Mouse (Mus musculus) CH12.LX (cell line): ENCODE measurements around the gene Wdr62. TPM values are rescaled to one million over a fixed set of nuclear protein-coding genes. Genes with fewer than 3 reads are reported as not detected.

Experiments
- polyA plus RNA-seq: library from polyadenylated mRNA; unstranded; fragments of >175 nt; gene quantifications from 2 replicates; pipeline ENCODE4 v1.2.1, GENCODE M21; 2012; ENCODE audit warnings: low read depth; ENCODE audit not compliant: insufficient read length
- total RNA-seq, 2 experiments: library from RNA; depleted of rRNA; stranded (reverse); fragments of 300-350 nt in 1 of 2; fragments of >200 nt in 1 of 2; gene quantifications; 2 replicates each; pipeline ENCODE4 v1.2.3; 2012 to 2014

The Wdr62 gene
- total and polyA plus RNA-seq, 3 experiments: 2.3 to 19.7 (median 5.3) TPM

Other genes starting within 250 kb of the Wdr62 start
Only the 20 nearest of the 26 such genes appear.
- gene Zfp382, start 158.5 kb downstream of the Wdr62 start, total RNA-seq (2012; rRNA removed): 4.7 and 5.7 TPM in 2 replicates
- gene Zfp382, start 158.5 kb downstream of the Wdr62 start, total RNA-seq (2014; rRNA removed): 3.9 and 4.7 TPM in 2 replicates
- 2.1 and 3.3 TPM in 2 replicates for gene Zfp382, start 158.5 kb downstream of the Wdr62 start, polyA plus RNA-seq
- gene Zfp146, start 110.7 kb downstream of the Wdr62 start, total RNA-seq (2012; rRNA removed): 43.1 and 45.1 TPM in 2 replicates
- gene Zfp146, start 110.7 kb downstream of the Wdr62 start, total RNA-seq (2014; rRNA removed): 44.5 and 45.0 TPM in 2 replicates
- 42.0 and 47.8 TPM in 2 replicates for gene Zfp146, start 110.7 kb downstream of the Wdr62 start, polyA plus RNA-seq
- 5.5 and 14.0 TPM in 2 replicates for gene Cox7a1, start 96.3 kb downstream of the Wdr62 start, total RNA-seq (2012; rRNA removed)
- 9.9 and 15.2 TPM in 2 replicates for gene Cox7a1, start 96.3 kb downstream of the Wdr62 start, total RNA-seq (2014; rRNA removed)
- 1.6 and 4.2 TPM in 2 replicates for gene Cox7a1, start 96.3 kb downstream of the Wdr62 start, polyA plus RNA-seq
- 85.8 and 101 TPM in 2 replicates for gene Capns1, start 81.6 kb downstream of the Wdr62 start, total RNA-seq (2012; rRNA removed)
- 207 and 219 TPM in 2 replicates for gene Capns1, start 81.6 kb downstream of the Wdr62 start, total RNA-seq (2014; rRNA removed)
- 218 and 233 TPM in 2 replicates for gene Capns1, start 81.6 kb downstream of the Wdr62 start, polyA plus RNA-seq
- gene Polr2i, start 48.5 kb downstream of the Wdr62 start, total RNA-seq (2012; rRNA removed): 83.6 and 101 TPM in 2 replicates
- gene Polr2i, start 48.5 kb downstream of the Wdr62 start, total RNA-seq (2014; rRNA removed): 55.0 and 62.9 TPM in 2 replicates
- gene Polr2i, start 48.5 kb downstream of the Wdr62 start, polyA plus RNA-seq: 74.2 and 75.4 TPM in 2 replicates
- gene Tbcb, start 48.1 kb downstream of the Wdr62 start, total RNA-seq (2012; rRNA removed): 89.6 and 109 TPM in 2 replicates
- 54.9 and 57.7 TPM in 2 replicates for gene Tbcb, start 48.1 kb downstream of the Wdr62 start, total RNA-seq (2014; rRNA removed)
- gene Tbcb, start 48.1 kb downstream of the Wdr62 start, polyA plus RNA-seq: 79.9 and 86.3 TPM in 2 replicates
- 0.42 and 0.84 TPM in 2 replicates for gene Ovol3, start 44.7 kb downstream of the Wdr62 start, total RNA-seq (2012; rRNA removed)
- gene Ovol3, start 44.7 kb downstream of the Wdr62 start, total RNA-seq (2014; rRNA removed): 1.9 and 2.8 TPM in 2 replicates
- 3.4 and 4.3 TPM in 2 replicates for gene Ovol3, start 44.7 kb downstream of the Wdr62 start, polyA plus RNA-seq
- gene Thap8, start 325 bp downstream of the Wdr62 start, total RNA-seq (2012; rRNA removed): 0.38 and 0.63 TPM in 2 replicates
- gene Thap8, start 325 bp downstream of the Wdr62 start, total RNA-seq (2014; rRNA removed): not detected in 2 replicates
- gene Thap8, start 325 bp downstream of the Wdr62 start, polyA plus RNA-seq: 0.23 TPM in 1 of 2 replicates, not detected in the other
- gene Clip3, start 11.3 kb upstream of the Wdr62 start, total RNA-seq (2012; rRNA removed): not detected in 2 replicates
- not detected in 2 replicates for gene Clip3, start 11.3 kb upstream of the Wdr62 start, total RNA-seq (2014; rRNA removed)
- not detected in 2 replicates for gene Clip3, start 11.3 kb upstream of the Wdr62 start, polyA plus RNA-seq
- gene Alkbh6, start 28.3 kb upstream of the Wdr62 start, total RNA-seq (2012; rRNA removed): 33.9 and 35.7 TPM in 2 replicates
- 28.8 and 31.7 TPM in 2 replicates for gene Alkbh6, start 28.3 kb upstream of the Wdr62 start, total RNA-seq (2014; rRNA removed)
- gene Alkbh6, start 28.3 kb upstream of the Wdr62 start, polyA plus RNA-seq: 25.2 and 25.4 TPM in 2 replicates
- 1.7 and 1.9 TPM in 2 replicates for gene Syne4, start 34.4 kb upstream of the Wdr62 start, total RNA-seq (2012; rRNA removed)
- 0.70 and 0.81 TPM in 2 replicates for gene Syne4, start 34.4 kb upstream of the Wdr62 start, total RNA-seq (2014; rRNA removed)
- gene Syne4, start 34.4 kb upstream of the Wdr62 start, polyA plus RNA-seq: 3.1 and 4.1 TPM in 2 replicates
- 5.6 and 6.2 TPM in 2 replicates for gene E130208F15Rik, start 41.3 kb upstream of the Wdr62 start, total RNA-seq (2012; rRNA removed)
- 0.35 and 0.70 TPM in 2 replicates for gene E130208F15Rik, start 41.3 kb upstream of the Wdr62 start, total RNA-seq (2014; rRNA removed)
- gene E130208F15Rik, start 41.3 kb upstream of the Wdr62 start, polyA plus RNA-seq: 6.2 and 9.7 TPM in 2 replicates
- 12.8 and 14.1 TPM in 2 replicates for gene Sdhaf1, start 43.5 kb upstream of the Wdr62 start, total RNA-seq (2012; rRNA removed)
- gene Sdhaf1, start 43.5 kb upstream of the Wdr62 start, total RNA-seq (2014; rRNA removed): 16.0 and 18.5 TPM in 2 replicates
- gene Sdhaf1, start 43.5 kb upstream of the Wdr62 start, polyA plus RNA-seq: 8.8 and 11.3 TPM in 2 replicates
- gene Lrfn3, start 82.4 kb upstream of the Wdr62 start, total RNA-seq (2012; rRNA removed): 0.04 and 0.08 TPM in 2 replicates
- gene Lrfn3, start 82.4 kb upstream of the Wdr62 start, total RNA-seq (2014; rRNA removed): not detected in 2 replicates
- gene Lrfn3, start 82.4 kb upstream of the Wdr62 start, polyA plus RNA-seq: not detected in 2 replicates
- 4.2 and 5.0 TPM in 2 replicates for gene Tyrobp, start 133.3 kb upstream of the Wdr62 start, total RNA-seq (2012; rRNA removed)
- 9.4 and 13.0 TPM in 2 replicates for gene Tyrobp, start 133.3 kb upstream of the Wdr62 start, total RNA-seq (2014; rRNA removed)
- 14.3 and 18.9 TPM in 2 replicates for gene Tyrobp, start 133.3 kb upstream of the Wdr62 start, polyA plus RNA-seq
- gene Hcst, start 139.4 kb upstream of the Wdr62 start, total RNA-seq (2012; rRNA removed): 8.0 and 11.9 TPM in 2 replicates
- gene Hcst, start 139.4 kb upstream of the Wdr62 start, total RNA-seq (2014; rRNA removed): 6.3 and 11.8 TPM in 2 replicates
- gene Hcst, start 139.4 kb upstream of the Wdr62 start, polyA plus RNA-seq: 11.8 and 11.9 TPM in 2 replicates
- gene Nfkbid, start 141.3 kb upstream of the Wdr62 start, total RNA-seq (2012; rRNA removed): 133 and 161 TPM in 2 replicates
- gene Nfkbid, start 141.3 kb upstream of the Wdr62 start, total RNA-seq (2014; rRNA removed): 131 and 144 TPM in 2 replicates
- gene Nfkbid, start 141.3 kb upstream of the Wdr62 start, polyA plus RNA-seq: 175 and 197 TPM in 2 replicates
- 0.34 and 0.93 TPM in 2 replicates for gene Aplp1, start 165.1 kb upstream of the Wdr62 start, total RNA-seq (2012; rRNA removed)
- not detected in 2 replicates for gene Aplp1, start 165.1 kb upstream of the Wdr62 start, total RNA-seq (2014; rRNA removed)
- gene Aplp1, start 165.1 kb upstream of the Wdr62 start, polyA plus RNA-seq: 0.10 TPM in 1 of 2 replicates, not detected in the other
- not detected in 2 replicates for gene Kirrel2, start 177.3 kb upstream of the Wdr62 start, total RNA-seq (2012; rRNA removed)
- not detected in 2 replicates for gene Kirrel2, start 177.3 kb upstream of the Wdr62 start, total RNA-seq (2014; rRNA removed)
- gene Kirrel2, start 177.3 kb upstream of the Wdr62 start, polyA plus RNA-seq: not detected in 2 replicates
- gene Nphs1, start 177.9 kb upstream of the Wdr62 start, total RNA-seq (2012; rRNA removed): 2.1 and 2.4 TPM in 2 replicates
- gene Nphs1, start 177.9 kb upstream of the Wdr62 start, total RNA-seq (2014; rRNA removed): not detected in 2 replicates
- gene Nphs1, start 177.9 kb upstream of the Wdr62 start, polyA plus RNA-seq: 1.0 TPM in 1 of 2 replicates, not detected in the other